Mouse (Mus musculus) T-helper 2 cell (primary cell): ENCODE data around the gene Ptpre.

Source experiments
- in situ Hi-C: fragments of 300-600 bp; cut with MboI, MseI; formaldehyde crosslinking; loops from one replicate; pipeline ENCODE4 v1.15.1; 2025; ENCODE audit warnings: high pct_unique_total_duplicates

Ptpre gene

GRCm38 (mm10) chr7:135534548-135535189 lies 2.6 kb upstream of the Ptpre start:
- in situ Hi-C loops, result loop anchor here (5.0 kb wide), 1 partner anchor 103 kb away; no protein-coding TSS in a partner anchor

- in situ Hi-C loops, result loop anchor here (5.0 kb wide), 1 partner anchor 101 kb away; no protein-coding TSS in a partner anchor
Observed at GRCm38 (mm10) chr7:135535908-135536307, 1.4 kb upstream of the Ptpre start.

GRCm38 (mm10) chr7:135537948-135538741 lies 864 bp downstream of the Ptpre start:
- in situ Hi-C loops, result loop anchor here (5.0 kb wide), 1 partner anchor 99 kb away; no protein-coding TSS in a partner anchor

GRCm38 (mm10) chr7:135539429-135539828 lies 2.1 kb downstream of the Ptpre start:
- in situ Hi-C loops, result loop anchor here (5.0 kb wide), 1 partner anchor 98 kb away; no protein-coding TSS in a partner anchor

GRCm38 (mm10) chr7:135542235-135542634 lies 5.0 kb downstream of the Ptpre start:
- in situ Hi-C loops, result no loop called here

GRCm38 (mm10) chr7:135543033-135543432 lies 5.8 kb downstream of the Ptpre start:
- in situ Hi-C loops, result no loop called here

- in situ Hi-C loops, result no loop called here
Observed at GRCm38 (mm10) chr7:135544321-135544720, 7.0 kb downstream of the Ptpre start.

GRCm38 (mm10) chr7:135545957-135546356 lies 8.7 kb downstream of the Ptpre start:
- in situ Hi-C loops, result no loop called here

- in situ Hi-C loops, result no loop called here
Observed at GRCm38 (mm10) chr7:135546530-135546929, 9.2 kb downstream of the Ptpre start.

- in situ Hi-C loops, result no loop called here
Observed at GRCm38 (mm10) chr7:135548434-135548833, 11.2 kb downstream of the Ptpre start.

- in situ Hi-C loops, result no loop called here
Observed at GRCm38 (mm10) chr7:135551547-135551946, 14.3 kb downstream of the Ptpre start.

GRCm38 (mm10) chr7:135553550-135553949 lies 16.3 kb downstream of the Ptpre start:
- in situ Hi-C loops, result no loop called here

- in situ Hi-C loops, result no loop called here
Observed at GRCm38 (mm10) chr7:135556663-135557402, 19.6 kb downstream of the Ptpre start.

GRCm38 (mm10) chr7:135560280-135560679 lies 23.0 kb downstream of the Ptpre start:
- in situ Hi-C loops, result no loop called here

- in situ Hi-C loops, result no loop called here
Observed at GRCm38 (mm10) chr7:135564022-135564421, 26.7 kb downstream of the Ptpre start.

GRCm38 (mm10) chr7:135566013-135566412 lies 28.7 kb downstream of the Ptpre start:
- in situ Hi-C loops, result no loop called here

GRCm38 (mm10) chr7:135567582-135567981 lies 30.3 kb downstream of the Ptpre start:
- in situ Hi-C loops, result no loop called here

- in situ Hi-C loops, result no loop called here
Observed at GRCm38 (mm10) chr7:135568550-135568949, 31.3 kb downstream of the Ptpre start.

GRCm38 (mm10) chr7:135571392-135571791 lies 34.1 kb downstream of the Ptpre start:
- in situ Hi-C loops, result loop anchor here (10.0 kb wide), 1 partner anchor 843 kb away; no protein-coding TSS in a partner anchor

GRCm38 (mm10) chr7:135571951-135572559 lies 34.8 kb downstream of the Ptpre start:
- in situ Hi-C loops, result loop anchor here (10.0 kb wide), 1 partner anchor 843 kb away; no protein-coding TSS in a partner anchor

- in situ Hi-C loops, result loop anchor here (10.0 kb wide), 1 partner anchor 839 kb away; no protein-coding TSS in a partner anchor
Observed at GRCm38 (mm10) chr7:135575319-135576069, 38.2 kb downstream of the Ptpre start.
